Comparison of ENCODE assay signal across 4 mouse cellular contexts in genomic region chr7:143686676-143687075, GRCm38 (mm10). TPM values are rescaled to one million over a fixed set of nuclear protein-coding genes. Genes with fewer than 3 reads are reported as not detected.
"Had no signal": no experiment of that assay in that cellular context is flagged by ENCODE, and none has a peak within 500 bp of the region (broad histone marks: within the 10 kb centered on the region; RNA-seq: fewer than 3 reads in every experiment).

No protein-coding gene starts in this region.

RNA-seq across cellular contexts. Expression of gene Tnfrsf23, which starts 1.0 kb away (rescaled TPM):
- total RNA-seq: liver, adult 2 months; megakaryocyte-erythroid progenitor cell, adult 5-6 weeks; monocyte, adult 5-6 weeks had no signal

RNA-seq across cellular contexts. Expression of gene Tnfrsf26, which starts 58.2 kb away (rescaled TPM):
- total RNA-seq: left cerebral cortex, postnatal 25 days had no signal
